Mouse (Mus musculus) spleen, postnatal 14 days (tissue): ENCODE data around the gene Phb2.

Experiments
- DNase-seq, 2 experiments: peaks; one replicate each; pipeline ENCODE4 v3.0.0; 2021 to 2022; ENCODE audit warnings: low spot score in 2 of 2

The Phb2 gene

DNA sequence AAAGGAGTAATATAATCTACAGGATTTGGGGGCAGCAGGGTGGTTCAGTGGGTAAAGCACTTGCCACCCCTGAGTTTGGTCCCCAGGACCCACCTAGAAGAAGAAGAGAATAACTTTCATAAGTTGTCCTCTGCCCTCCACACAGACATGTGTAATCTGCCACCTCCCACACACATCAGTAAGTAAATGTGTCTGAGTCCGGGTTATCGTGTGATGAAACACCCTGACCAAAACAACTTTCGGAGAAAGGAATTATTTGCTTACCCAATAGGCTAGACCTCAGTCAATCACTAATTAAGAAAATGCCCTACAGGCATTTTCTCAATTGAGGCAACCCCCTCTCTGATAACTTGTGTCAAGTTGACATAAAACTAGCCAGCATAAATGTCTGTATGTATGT is 21.6 kb upstream of the Phb2 start:
- DNase-seq = no peak

DNA sequence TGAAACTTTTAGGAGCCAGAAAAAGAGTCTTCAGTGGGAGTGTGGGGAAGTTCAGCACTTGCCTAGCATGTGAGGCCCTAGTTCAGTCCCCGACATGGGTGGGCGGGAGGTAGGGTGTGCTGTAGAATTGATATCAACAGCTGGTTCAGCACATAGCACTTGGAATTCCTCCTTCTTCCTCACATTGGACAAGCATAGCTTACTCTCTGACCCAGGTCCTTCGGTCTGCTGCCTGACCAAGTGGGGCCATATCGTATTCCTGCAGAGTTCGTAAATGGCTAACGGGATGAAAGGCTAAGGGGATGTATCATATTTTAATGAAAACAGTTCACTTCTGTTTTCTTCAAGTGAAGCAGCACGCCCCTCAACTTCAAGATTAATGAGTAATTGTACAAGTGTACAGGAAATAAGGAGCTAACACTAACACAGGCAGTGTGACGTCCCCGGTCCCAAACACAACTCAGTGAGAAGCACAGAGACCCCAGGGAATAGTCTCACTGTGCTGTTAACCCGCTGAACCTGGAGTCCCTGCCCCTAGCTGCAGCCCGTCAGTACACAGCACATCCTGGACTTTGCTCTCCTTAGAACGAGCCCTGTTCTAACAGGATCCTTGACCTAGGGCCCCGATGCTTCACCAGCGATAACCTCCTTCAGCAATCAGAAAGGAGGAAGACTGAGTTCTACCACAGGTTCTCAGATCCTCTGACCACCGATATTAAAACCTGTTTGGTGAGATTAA is 18.7 kb upstream of the Phb2 start:
- no peak for DNase-seq

DNA sequence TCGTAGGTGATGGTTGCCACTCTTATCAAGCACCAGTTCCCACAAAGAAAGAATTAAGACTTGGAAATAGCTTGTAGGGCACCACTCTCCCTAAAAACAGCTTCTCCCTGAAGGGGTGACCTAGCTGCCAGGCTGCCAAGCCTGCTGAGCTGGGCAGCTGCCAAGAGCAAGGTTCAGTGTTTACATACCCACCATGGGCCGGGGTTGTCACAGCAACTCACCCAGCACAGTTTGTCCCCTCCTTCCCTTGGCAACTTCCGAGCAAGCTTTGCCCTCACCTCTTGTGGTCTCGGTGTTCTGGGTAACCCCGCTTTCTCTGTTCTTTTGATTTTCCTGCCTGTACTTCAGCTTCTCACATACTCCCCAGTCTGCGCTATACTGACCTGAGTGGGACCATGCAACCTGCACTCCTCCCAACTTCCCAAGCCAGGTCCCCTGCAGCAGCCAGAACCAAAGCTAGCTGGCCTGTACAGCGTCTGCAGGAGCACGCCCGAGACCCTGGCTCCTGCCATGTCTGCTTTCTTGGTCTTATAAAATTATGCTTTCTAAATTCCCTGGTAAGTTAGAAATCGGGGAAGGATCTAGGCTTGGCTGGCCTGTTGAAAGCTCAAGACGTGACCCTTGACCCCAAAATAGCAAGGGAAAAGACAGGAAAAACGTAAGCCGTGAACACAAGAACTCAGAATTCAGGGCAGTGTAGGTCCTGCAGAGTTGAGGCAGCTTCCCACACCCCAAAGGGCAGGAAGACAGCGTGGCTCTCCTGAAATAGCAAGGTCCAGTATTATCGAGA is 17.8 kb upstream of the Phb2 start:
- DNase-seq = no peak

DNA sequence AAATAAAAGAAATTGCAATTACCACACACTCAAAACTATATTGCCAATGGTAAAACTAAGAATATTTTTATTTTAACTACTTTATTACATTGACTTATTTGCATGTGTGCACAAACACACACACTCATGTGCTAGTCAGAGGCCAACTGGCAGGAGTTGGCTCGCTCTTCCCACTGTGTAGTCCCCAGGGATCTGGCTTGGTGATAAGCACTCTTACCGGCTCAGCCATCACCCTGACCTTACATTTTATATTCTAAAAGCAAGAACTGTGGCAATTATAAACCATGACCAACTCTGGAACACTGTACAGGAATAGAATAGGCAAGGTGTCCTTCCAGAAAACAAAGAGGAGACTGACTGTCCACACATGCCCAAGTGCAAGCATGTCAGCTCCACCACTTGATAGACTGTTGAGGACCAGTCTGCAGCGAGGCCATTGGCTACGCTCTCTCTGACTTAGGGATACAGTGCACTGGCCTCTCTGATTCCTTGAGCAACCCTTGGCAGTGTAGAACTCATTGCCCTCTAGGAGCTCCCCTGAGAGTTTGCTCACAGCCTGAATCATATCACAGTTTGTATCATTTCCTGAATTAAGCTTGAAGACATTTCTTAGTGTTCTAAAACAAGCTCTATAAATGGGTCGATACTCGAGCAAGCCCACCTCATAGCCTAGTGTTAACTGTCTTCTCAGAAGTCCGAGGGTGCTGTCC is 15.5 kb upstream of the Phb2 start:
- DNase-seq = no peak

DNA sequence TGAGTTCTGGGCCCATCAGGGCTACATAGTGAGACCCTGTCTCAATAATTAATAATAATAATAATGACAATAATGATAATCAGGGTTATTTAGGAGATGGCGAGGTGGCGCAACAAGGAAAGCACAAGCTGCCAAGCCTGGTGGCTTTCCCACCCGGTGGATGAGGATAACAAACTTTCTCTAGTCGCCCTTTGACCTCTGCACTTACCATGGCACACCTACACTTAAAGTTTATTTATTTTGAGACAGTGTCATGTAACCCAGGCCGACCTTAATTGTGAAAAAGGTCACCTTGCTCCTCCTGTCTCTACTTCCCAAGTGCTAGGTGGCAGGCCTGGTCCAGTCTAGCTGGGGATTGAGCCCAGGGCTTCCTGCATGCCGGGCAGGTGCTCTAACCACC is 13.4 kb upstream of the Phb2 start:
- no peak for DNase-seq

DNA sequence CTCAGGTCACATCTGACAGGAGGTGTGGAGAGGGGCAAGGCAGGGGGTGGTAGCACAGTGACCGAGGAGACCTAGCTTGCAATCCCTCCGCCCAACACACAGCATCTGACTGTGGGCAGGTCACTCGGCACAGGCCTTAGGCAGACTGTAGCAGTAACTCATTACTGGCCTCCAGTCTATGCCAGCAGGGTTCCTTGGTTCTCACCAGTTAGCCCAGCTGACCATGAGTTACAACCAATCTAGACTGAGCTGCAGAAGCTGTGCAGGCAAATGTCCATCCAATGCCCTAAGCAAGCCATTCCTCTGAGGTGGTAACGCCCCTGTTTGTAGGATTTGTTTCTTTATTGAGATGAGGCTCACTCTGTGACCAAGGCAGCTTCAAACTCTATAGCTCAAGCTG is 12.8 kb upstream of the Phb2 start:
- DNase-seq = no peak

DNA sequence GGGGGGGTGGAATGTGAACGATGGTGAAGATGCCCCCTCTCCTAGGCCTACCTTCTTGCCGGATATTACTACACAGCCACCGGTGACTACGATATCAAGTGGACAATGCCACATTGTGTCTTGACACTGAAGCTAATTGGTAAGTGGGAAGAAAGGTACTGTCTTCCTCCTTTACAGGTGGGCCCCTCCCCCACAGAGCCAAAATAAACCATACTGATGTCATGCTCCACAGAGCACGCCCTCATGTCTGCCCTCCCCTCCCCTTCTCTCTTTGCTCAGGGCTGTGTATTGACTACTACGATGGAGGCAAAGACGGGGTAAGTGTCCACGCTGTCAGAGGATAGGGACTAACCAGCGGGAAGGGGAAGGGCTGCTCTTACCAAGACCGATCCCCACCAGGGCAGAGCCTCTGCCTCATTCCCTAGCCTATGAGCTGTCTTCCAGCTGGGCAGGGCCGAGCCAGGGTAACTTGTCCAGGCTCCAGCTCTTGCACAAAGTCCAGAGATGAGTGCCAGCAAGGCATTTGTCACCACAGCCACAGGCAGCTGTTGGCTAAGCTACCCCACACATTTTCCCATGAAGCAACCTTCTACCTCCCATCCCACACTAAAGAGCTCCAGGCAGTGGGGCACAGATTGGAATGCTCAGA is 12.1 kb upstream of the Phb2 start:
- no peak for DNase-seq

DNA sequence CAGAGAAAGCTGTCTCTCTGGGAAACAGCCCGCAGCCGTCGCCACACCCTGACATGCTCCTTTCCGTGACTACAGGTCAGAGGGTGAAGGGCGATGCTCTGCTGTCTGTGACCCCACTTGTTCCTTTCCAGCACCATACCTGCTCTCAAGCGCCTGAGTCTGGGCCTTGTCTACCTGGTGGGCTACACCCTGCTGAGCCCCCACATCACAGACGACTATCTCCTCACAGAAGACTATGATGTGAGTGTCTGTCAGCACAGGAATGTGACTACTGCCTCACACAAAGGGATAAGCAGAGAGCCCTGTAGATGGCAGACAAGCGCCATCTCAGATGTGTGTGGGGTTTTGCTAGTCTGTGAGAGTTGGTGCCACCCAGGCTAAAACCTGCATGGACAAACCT is 10.8 kb upstream of the Phb2 start:
- no peak for DNase-seq

DNA sequence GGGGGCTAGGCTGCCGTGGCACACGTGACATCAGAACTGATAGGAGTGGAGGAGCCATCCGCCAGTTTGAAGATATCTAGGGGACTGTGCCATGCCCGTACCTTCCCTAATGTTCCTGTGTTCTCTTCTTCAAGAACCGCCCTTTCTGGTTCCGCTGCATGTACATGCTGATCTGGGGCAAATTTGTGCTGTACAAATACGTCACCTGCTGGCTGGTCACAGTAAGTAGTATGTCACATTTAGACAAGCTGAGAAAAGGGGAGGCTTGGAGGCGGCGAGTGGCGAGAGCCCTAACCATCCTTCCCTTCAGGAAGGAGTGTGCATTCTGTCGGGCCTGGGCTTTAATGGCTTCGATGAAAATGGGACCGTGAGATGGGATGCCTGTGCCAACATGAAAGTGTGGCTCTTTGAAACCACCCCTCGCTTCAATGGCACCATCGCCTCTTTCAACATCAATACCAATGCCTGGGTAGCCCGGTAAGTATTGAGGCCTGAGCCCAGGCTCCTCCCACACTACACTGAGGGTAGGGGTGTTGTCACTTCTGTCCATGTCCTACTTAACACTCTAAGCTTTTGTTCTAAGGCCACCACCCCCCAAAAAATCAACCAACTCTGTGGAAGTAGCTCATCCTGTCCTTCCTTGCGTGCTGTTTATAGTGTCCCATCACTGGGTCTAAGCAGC is 9.9 kb upstream of the Phb2 start:
- DNase-seq = no peak

DNA sequence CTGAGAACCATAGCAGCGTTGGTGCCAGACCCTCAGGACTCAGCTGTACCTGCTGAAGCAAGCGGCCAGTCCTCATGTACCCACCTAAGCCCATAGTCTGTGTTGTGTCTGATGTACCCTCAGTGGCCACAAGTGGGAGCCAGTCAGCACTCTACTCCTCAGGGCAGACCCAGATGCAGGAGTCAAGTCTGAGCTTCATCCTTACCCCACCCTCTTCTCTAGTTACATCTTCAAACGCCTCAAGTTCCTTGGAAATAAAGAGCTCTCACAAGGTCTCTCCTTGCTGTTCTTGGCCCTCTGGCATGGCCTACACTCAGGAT is 9.4 kb upstream of the Phb2 start:
- peak; percentile 60 to 74 for DNase-seq

DNA sequence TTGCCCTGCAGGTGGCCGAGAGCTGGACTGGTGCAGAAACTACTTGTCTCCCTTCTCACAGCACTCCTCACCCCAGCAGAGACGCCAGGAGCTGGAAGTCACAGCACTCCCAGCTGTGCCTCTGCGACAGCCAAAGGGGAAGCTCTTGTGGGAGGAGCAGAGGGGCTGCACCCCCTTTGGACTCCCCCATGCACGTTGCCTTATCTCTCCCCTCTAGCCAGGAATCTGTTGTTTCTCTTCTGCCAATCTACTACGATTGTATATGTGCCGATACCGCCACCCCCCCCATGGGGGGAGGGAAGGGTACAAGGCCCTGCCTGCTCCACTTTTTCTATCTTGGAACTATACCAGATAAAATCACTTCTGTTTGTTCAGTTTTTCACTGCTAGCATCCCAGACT is 8.3 kb upstream of the Phb2 start:
- DNase-seq = no peak

DNA sequence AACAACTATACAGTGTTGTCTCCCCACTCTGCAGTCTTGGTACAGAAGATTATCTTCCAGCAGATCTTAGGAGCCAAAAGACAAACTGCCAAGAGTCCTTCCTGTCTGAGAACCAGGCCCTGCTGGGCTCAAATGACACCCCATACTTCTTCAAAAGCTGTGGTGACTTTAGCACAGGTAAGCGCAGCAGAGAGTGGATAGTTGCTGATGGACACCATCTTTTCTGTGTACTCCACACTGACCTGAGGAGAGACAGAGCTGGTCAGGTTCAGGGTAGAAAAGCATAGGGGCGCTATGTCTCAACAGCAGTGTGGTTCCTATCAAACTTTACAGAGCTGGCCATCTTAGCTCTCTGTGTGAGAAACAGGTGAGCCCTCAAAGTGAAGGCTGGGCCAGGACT is 7.7 kb upstream of the Phb2 start:
- DNase-seq = no peak

DNA sequence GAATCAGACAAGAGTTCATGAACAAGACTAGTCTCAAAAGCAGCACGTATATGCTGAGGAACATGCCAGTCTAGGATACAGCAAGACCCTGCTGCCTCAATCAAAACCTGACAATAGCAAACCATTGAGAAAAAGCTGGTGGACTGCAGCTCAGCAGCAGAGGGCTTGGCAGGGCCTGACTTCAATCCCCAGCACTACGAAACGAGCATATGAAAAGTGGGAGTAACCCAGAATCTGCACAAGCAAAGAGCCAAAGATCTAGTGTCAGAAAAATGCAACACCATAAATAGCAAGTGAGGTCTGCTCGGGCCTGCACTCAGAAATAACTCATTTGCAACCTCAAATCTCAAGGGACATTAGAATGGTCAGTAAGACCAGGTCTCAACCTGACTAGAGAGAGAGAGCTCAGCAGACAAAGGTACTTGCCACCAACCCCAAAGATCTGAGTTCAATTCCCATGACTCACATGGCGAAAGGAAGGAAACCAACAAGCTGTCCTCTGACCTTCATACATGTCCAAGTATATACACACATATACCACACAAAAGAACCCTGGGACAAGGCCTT is 6.0 kb upstream of the Phb2 start:
- no peak for DNase-seq

DNA sequence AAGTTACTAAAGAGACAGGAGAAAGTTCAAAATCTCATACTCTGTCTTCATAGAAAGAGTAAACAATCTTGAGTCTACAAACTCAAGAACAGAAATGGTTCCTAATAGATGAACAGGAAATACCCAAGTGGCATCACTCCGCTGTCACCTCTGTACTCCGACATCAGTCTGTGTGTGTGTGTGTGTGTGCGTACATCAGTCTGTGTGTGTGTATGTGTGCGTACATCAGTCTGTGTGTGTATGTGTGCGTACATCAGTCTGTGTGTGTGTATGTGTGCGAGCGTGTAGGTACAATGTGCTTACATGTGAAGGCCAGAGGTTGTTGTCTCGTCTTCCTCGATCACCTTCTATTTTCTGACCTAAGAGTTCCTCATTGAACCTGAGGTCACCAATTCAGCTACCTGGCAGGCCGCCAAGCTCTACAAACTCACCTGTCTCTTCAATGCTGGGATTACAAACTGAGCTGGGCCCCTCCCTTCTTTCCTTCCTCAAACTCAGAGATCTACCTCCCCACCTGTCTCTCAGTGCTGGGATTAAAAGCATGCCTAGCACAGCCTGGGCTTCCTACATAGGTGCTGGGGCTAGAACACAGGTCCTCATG is 3.7 kb upstream of the Phb2 start:
- no peak for DNase-seq

DNA sequence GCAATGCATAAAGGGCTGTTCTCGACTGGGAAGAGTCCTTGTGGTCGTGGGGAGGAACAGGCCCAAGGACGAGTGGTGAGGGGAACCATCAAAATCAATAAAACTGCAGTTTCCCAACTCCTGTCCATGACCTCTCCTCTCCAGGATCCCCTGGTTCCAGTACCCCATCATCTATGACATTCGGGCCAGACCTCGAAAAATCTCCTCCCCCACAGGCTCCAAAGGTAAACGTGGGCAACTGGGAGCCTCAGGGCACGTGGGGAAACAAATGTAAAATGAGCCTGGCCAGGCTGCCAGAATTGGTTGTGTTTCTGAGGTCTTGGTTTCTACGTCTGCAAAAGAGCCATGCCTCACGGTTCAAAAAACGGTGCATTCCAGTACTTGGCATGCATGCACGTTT is 782 bp downstream of the Phb2 start:
- DNase-seq = no peak

DNA sequence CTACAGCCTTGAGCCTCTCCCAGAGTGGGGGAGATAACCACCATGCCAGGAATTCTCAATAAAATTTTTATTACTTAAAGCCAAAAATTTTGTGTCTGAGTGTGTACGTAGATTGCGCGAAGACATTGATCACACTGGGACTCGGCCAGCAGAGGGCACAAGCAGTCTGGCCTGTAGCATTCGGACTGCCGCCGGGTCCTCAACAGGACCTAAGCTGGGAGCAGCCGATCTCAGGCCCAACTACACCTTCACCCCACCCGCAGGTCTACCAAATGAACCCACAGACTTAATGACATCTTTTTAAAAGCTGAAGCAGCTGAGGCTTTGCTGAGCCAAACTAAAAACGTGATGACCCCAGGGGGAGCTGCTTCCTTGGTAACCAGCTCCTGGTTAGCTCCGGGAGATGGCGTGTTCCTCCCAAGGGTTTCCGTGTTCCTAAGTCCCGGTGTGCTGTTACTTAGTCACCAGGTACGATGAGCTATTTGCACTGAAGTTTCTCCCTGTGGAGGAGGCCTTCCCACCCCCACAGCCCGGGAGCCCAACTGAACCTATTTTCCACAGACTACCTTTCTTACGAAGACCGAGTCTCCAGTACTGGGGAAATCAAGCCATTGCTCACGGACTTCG is 4.8 kb downstream of the Phb2 start:
- peak in 1 of 2 experiments; percentile 57 for DNase-seq

DNA sequence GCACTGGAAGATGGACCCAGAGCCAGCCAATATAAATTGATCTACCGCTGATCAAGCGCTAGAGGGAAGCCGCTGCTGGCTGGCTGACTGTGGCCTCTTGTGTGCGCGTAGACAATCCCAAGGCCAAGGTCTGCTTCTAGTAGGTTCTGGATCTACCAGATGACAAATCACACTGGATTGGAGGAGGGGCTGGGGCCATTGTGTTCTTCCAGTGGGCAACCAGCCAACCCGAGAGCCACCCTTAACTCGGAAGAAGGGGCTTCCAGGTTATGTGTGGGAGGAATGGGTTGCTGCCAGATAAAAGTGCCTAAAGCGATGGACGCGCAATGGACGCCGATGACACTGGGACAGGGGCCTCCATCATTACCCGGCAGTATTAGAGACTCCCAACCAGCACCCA is 5.8 kb downstream of the Phb2 start:
- DNase-seq = no peak

DNA sequence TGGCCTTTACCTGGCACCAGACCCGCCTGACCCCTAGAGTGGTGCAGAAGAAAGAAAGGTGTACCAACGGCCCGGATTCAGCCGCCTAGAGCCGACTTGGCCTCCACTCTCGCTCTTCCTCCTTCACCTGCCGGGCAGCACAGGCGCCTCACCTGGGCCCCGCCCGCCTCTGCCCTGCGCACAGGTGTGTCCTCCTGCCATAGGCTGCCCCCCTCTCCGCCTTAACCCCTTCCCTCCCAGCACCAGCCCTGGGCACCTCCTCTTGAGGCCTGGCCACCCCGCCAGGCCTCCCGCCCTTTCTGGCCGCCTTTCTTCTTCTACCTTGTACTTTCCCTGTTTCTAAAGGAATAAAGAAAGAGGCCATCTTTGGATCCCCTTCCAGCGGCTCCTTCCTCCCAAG is 6.6 kb downstream of the Phb2 start:
- DNase-seq = no peak

DNA sequence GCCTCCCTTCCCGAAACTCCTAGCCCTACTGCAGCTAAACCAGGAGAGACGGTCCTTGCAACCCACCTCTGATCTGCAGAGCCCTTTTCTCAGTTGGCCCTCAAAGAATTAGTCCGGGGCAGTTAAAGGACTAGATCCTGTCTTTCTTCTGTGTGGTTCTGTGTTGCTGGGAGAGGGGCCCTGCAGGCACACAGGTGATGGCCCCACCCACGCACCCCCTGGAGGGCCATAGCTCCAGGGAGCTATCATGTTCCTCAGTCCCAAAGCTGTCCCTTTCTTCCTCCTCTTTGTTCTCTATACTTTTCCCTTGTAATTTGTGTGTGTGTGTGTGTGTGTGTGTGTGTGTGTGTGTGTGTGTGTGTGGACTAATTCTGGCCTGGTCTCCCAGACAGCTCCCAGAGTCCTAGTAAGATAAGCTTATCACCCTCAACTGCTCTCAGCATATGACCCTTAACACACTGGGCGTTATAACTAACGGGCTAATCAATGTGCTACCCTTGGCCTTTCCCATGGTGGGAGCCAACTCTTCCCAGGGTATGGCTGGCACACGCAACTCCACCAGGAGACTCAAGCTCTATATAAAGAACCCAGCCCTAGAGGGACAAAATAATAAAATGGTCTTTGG is 7.3 kb downstream of the Phb2 start:
- DNase-seq = no peak

DNA sequence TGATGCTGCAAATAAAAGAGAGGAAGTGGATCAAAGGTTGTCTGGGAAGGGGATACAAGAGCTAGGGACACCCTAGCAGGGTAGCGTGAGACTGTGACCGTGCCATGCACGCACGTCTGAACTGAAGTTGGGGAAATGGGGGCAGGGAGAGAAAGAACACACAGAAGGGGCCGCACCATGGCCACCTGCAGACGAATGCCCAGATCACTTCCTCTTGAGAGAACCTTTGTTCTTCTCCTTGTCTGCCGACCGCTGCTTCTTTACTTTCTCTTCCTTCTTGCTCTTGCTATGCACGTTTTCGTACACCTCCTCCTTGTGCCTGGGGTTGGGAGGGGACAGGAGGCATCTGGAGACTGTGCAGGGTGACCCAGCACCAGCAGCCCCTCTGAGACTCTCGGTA is 8.8 kb downstream of the Phb2 start:
- no peak for DNase-seq
